Mouse (Mus musculus): Measurements from ENCODE around the gene Acpp. TPM values are rescaled to one million over a fixed set of nuclear protein-coding genes. Genes with fewer than 3 reads are reported as not detected.
"Not testable (repeated sequence)": the region's sequence is repeated elsewhere in the genome, so short reads cannot be mapped to it uniquely, and the experiment has no call there.

Gene Acpp
- 0.12 and 0.17 TPM in 2 replicates for polyA plus RNA-seq (2016; fragmentation: Nextera tagmentation; extraction: Ambion mirVana)

DNA sequence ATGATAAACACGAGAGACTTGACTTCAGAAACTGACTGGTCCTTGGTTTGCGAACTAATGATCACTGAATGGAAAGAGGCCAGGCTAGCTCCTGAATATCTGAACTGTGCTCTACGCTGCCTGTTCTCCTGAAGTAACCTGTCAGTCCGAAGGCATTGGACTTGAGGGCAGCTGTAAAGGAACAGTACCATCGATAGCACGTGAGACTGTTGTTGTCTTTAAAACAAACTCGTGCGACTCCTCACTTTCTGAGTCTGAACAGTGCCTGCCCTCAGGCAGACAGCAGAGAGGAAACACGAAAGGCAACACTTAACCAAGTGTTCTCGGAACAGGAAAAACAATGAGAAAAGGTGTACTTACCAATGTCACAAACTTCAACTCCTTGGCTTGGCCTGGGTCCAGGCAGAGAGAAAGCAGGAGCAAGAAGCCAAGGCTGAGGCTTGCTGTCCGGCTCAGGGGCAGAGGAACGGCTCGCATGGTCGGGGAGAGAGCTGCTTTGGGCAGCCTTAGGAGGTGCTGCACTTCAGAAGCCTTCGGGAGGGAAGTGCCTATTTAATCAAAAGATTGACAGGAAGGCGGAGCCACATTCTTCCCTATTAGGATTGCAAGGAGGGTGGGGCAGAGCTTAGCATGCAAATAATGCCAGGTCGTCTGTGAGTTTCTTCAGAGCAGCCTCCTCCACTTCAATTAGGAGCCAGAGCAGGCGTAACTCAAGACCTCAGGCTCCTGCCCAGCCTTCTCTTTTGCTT is at the start of gene Acpp:
TSS of gene Acpp (minus strand) at position 566 of the 749 bp plus-strand sequence.
- no peaks in the 10 kb centered on the region for H3K36me3 ChIP-seq
- no peaks in the 10 kb centered on the region for H3K9me3 ChIP-seq (replicated peaks)
- no peak within 1 kb of the TSS for H3K27ac ChIP-seq
- H3K4me3 ChIP-seq, result no peak within 1 kb of the TSS; the same call in 1 of the 2 replicates
- no peaks in the 10 kb centered on the region for H3K4me1 ChIP-seq
- peak within 1 kb of the TSS; percentile 44 for H3K4me2 ChIP-seq
- no peak within 1 kb of the TSS for H3K9ac ChIP-seq
- H3K27me3 ChIP-seq (replicated peaks), result no peaks in the 10 kb centered on the region; the same call in 1 of the 2 replicates
- WGBS (ENCODE audit: insufficient replicate concordance), result 18% methylated on average over 18 of the region's 18 CpGs
- ATAC-seq, result peak; percentile 51

DNA sequence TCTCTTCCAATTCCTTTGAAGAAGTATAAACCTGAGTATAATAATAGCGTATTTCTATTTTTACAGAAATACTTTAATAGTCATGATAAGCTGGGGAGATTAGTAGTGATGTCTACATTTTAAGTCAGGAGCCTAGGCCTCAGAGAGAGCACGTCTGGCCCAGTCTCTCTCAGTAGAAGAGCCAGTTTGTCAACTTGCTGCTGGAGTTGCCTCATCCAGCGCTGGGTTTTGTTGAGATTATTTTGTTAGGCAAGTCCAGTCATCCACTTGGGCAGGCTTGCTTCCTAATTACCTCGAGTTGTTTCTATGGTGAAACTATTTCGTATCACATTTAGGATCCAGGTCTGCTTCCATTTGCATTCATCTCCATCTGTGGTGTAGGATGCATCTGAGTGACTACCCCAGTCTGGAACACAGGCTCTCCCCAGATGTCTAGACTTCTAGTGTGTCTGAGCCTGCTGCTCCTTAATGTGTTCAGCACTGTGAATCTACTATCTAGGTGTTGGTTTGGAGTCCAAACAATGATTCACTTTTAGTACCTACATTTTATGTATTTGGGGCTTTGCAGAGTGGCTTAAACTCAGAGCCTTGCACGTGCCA is 45.1 kb upstream of the Acpp start:
- no peaks in the 10 kb centered on the region for H3K36me3 ChIP-seq
- no peaks in the 10 kb centered on the region for H3K27me3 ChIP-seq (replicated peaks)
- no peaks in the 10 kb centered on the region for H3K4me1 ChIP-seq
- no peak overlapping the region for H3K4me2 ChIP-seq
- no peak overlapping the region for H3K4me3 ChIP-seq
- no peak overlapping the region for H3K27ac ChIP-seq
- no peak overlapping the region for H3K9ac ChIP-seq
- ATAC-seq, result no peak
- 63% methylated on average over 6 of the region's 6 CpGs for WGBS (ENCODE audit: insufficient replicate concordance)
- H3K9me3 ChIP-seq (replicated peaks), result no peaks in the 10 kb centered on the region

DNA sequence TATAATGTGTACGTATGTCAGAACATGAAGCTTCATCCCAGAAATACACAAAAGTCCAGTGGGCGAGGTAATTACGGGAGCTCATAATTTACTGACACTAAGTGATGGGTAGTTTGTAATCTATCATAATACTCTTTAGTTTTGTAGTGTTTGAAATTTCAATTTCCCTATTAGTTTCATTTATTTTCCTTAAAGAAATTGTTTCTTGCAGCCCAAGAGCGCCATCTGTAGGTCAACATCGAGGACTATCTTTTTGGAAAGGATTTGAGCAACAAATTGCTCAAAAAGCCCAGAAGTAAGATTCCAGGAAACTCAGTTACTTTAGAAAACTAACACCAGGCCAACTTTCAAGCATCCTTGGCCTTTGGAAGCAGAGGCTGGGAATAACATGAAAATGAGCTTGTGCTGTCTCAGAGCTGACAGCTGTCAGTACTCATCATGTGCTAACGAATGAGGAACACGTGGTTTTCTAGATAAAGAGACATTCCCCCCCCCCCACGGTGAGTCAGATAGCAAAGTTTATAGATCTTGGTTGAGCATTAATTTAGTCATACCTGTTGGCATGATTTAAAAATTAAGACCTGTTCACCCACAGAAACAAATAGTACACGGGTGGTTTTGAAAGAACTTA is 42.1 kb upstream of the Acpp start:
- no peaks in the 10 kb centered on the region for H3K27me3 ChIP-seq (replicated peaks)
- ATAC-seq, result no peak
- H3K4me1 ChIP-seq, result no peaks in the 10 kb centered on the region
- H3K36me3 ChIP-seq, result no peaks in the 10 kb centered on the region
- no peaks in the 10 kb centered on the region for H3K9me3 ChIP-seq (replicated peaks)
- WGBS (ENCODE audit: insufficient replicate concordance), result 39% methylated on average over 9 of the region's 9 CpGs
- no peak overlapping the region for H3K4me3 ChIP-seq
- no peak overlapping the region for H3K4me2 ChIP-seq
- no peak overlapping the region for H3K27ac ChIP-seq
- no peak overlapping the region for H3K9ac ChIP-seq

DNA sequence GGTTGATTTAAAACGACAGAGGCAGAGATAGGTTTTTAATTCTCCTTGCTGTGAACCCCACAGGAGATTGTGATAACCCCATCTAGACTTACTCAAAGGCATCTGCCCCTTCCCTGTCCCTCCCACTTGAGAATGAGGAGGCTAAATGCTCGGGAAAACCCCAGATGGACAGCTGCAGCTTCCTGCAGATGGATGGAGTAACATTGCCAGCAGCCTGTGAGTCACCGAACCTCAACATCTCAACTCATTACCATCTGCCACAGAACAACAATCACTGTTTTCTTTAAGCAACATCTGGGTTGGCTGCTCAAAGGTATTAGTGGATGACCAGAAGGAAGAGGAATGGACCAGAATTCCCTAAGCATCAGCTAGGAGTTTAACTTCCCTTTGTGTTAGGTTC is 38.0 kb upstream of the Acpp start:
- no peaks in the 10 kb centered on the region for H3K9me3 ChIP-seq (replicated peaks)
- no peaks in the 10 kb centered on the region for H3K4me1 ChIP-seq
- no peaks in the 10 kb centered on the region for H3K27me3 ChIP-seq (replicated peaks)
- H3K36me3 ChIP-seq, result no peaks in the 10 kb centered on the region
- no peak overlapping the region for H3K4me2 ChIP-seq
- 25% methylated on average over 3 of the region's 3 CpGs for WGBS (ENCODE audit: insufficient replicate concordance)
- no peak for ATAC-seq
- no peak overlapping the region for H3K9ac ChIP-seq
- H3K4me3 ChIP-seq, result no peak overlapping the region
- no peak overlapping the region for H3K27ac ChIP-seq

DNA sequence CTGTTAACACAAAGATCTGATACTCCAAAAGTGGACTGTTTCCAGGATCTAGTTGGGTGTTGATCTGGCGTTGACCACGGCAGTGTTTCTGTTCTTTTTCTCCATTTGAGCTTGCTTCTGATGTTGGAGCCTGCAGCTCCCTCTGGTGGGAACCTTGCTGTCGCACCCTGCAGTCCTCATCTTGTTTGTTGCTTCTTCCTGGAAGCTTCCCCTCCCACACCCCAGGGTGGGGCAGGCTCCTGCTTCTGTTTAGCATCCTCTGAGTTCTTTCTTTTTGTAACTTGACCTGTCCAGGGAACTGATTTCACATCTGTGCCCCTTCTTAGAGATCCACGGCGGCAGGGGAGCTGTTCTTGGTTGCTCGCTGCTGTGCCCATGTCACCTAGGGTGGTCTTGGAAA is 35.7 kb upstream of the Acpp start:
- Histone ChIP-seq H3K36me3 (no peaks in the 10 kb centered on the region), H3K4me1 (no peaks in the 10 kb centered on the region), H3K4me3 (no peak overlapping the region), H3K27me3 (replicated peaks) (no peaks in the 10 kb centered on the region), H3K9me3 (replicated peaks) (no peaks in the 10 kb centered on the region), H3K4me2 (no peak overlapping the region), H3K27ac (no peak overlapping the region), H3K9ac (no peak overlapping the region)
- WGBS (ENCODE audit: insufficient replicate concordance), result 25% methylated on average over 6 of the region's 6 CpGs
- no peak for ATAC-seq

DNA sequence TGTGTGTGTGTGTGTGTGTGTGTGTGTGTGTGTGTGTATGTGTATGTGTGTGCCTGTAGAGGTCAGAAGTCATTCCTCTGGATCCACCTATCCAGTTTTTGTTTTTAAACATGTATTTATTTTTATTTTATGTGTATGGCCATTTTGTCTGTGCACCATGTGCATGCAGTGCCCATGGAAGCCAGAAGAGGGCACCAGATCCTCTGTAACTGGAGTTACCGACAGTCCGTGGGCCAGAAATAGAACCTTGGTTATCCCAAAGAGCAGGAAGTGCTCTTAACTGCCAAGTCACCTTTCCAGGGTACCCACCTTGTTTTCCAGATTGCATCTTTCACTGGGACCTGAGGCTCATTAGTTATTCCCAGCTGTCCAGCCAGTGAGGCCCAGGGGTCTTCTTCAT is 29.4 kb upstream of the Acpp start:
- whole genome bisulfite sequencing (ENCODE audit: insufficient replicate concordance), result 51% methylated on average over 2 of the region's 2 CpGs
- Histone ChIP-seq H3K9ac (no peak overlapping the region), H3K27ac (no peak overlapping the region), H3K27me3 (replicated peaks) (no peaks in the 10 kb centered on the region), H3K36me3 (no peaks in the 10 kb centered on the region), H3K9me3 (replicated peaks) (no peaks in the 10 kb centered on the region), H3K4me2 (no peak overlapping the region), H3K4me1 (no peaks in the 10 kb centered on the region), H3K4me3 (no peak overlapping the region)
- no peak for ATAC-seq

DNA sequence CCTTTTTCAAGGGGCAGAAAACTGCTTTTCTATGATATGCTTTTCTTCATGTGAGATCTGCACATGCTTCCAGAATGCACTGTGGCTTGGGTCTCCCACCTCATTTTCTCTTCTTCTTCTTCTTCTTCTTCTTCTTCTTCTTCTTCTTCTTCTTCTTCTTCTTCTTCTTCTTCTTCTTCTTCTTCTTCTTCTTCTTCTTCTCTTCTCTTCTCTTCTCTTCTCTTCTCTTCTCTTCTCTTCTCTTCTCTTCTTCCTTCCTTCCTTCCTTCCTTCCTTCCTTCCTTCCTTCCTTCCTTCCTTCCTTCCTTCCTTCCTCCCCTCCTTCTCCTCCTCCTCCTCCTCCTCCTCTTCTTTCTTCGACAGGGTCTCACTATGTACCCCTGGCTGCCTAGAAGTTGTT is 24.4 kb upstream of the Acpp start:
- not testable (repeated sequence) for H3K27ac ChIP-seq; H3K4me3 ChIP-seq; ATAC-seq; H3K27me3 ChIP-seq (replicated peaks); H3K9me3 ChIP-seq (replicated peaks); H3K9ac ChIP-seq; H3K36me3 ChIP-seq; H3K4me1 ChIP-seq; H3K4me2 ChIP-seq
- 47% methylated on average over 1 of the region's 1 CpGs for whole genome bisulfite sequencing (ENCODE audit: insufficient replicate concordance)

DNA sequence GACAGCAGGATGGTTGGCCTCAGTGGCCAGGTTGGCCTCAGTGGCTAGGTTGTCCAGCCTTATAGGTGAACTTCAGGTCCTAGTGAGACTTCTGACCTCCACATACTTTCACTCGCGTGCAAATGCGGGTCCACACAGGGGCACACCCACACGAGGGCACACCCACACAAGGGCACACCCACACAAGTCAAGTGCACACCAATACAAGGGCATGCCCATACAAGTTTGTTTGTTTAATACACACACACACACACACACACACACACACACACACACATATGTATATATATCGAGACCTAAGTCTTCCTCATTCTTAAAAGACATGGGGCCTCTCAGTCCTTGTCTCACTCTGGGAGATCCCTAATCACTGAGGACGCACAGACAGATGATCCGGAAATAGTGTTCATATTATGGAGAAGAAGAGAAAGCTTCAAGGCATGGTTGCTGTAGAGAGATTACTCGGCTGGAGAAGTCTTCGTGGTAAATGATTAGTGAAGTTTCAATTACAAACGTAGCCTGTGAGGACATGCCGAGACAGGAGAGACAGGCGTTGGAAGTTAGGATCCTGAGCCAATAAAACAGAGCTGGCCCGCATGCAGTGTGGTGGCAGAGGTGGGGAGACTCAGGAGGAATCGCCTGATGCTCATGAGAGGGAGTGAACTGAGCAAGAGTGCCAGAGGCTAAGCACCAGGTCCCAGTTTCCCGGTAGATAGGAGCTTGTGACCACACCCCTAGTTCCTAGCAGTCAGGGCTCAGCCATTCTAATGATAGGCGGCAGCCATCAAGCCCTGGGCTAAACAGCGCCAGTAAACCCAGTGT is 23.7 kb upstream of the Acpp start:
- H3K9ac ChIP-seq, result no peak overlapping the region
- H3K4me3 ChIP-seq, result no peak overlapping the region
- no peak overlapping the region for H3K27ac ChIP-seq
- WGBS (ENCODE audit: insufficient replicate concordance), result 66% methylated on average over 17 of the region's 17 CpGs
- no peak overlapping the region for H3K4me2 ChIP-seq
- ATAC-seq, result no peak
- no peaks in the 10 kb centered on the region for H3K9me3 ChIP-seq (replicated peaks)
- no peaks in the 10 kb centered on the region for H3K27me3 ChIP-seq (replicated peaks)
- no peaks in the 10 kb centered on the region for H3K4me1 ChIP-seq
- no peaks in the 10 kb centered on the region for H3K36me3 ChIP-seq

DNA sequence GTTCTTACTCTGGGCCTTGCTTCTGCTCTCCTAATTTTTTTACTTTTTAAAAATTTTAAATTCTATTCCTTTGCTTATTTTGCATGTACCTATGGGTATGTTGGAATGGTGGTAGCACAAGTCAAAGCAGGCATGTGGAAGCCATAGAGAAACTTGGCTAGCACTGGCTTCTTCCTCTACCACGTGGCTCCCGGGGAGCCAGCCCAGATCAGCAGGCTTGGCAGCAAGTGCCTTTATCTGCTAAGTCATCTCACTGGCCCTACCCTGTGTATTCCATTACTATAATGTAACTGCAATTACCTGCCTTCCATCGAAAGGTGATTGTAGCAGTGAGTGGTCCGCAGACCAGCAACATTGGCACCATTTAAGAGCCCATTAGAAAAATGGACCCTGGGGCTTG is 22.8 kb upstream of the Acpp start:
- H3K27ac ChIP-seq, result no peak overlapping the region
- H3K36me3 ChIP-seq, result no peaks in the 10 kb centered on the region
- no peak for ATAC-seq
- H3K4me1 ChIP-seq, result no peaks in the 10 kb centered on the region
- H3K9ac ChIP-seq, result no peak overlapping the region
- 64% methylated on average over 4 of the region's 4 CpGs for WGBS (ENCODE audit: insufficient replicate concordance)
- no peaks in the 10 kb centered on the region for H3K27me3 ChIP-seq (replicated peaks)
- no peaks in the 10 kb centered on the region for H3K9me3 ChIP-seq (replicated peaks)
- H3K4me3 ChIP-seq, result no peak overlapping the region
- no peak overlapping the region for H3K4me2 ChIP-seq

DNA sequence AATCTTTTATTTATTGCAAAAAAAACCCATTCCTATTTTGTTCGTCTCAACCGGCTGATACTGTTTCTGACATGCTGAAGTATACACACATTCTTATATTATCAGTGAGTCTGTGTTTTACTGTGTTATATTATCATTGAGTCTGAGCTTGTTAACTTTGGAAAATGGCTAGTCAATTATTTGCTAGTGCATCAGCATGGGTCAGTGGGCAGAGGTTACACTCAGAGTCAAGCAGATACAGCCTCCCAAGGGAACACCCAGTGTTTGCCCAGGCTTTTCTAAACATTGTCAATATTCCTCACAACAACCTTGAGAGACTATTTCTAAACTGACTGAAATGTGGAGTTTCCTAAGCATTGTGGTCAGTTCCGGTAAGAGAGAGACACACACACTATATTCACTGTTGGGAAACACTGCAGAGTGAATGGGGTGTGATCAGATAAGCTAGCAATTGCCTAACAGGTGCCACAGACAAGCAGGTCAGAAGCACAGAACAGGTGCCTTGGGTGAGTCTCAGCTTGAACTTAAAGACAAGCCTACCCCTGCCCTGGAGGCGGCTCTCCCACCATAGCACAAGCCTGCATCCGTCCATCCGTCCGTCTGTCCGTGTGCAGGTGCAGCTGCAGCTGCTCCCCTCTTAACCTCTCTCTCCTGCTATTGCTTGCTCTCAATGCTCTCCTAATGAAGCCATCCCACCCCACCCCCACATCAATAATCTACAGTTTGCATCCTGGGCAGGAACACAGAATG is 18.1 kb upstream of the Acpp start:
- ATAC-seq, result peak; percentile 37; the same call in 1 of the 2 replicates
- H3K4me2 ChIP-seq, result no peak overlapping the region; the same call in 1 of the 2 replicates

DNA sequence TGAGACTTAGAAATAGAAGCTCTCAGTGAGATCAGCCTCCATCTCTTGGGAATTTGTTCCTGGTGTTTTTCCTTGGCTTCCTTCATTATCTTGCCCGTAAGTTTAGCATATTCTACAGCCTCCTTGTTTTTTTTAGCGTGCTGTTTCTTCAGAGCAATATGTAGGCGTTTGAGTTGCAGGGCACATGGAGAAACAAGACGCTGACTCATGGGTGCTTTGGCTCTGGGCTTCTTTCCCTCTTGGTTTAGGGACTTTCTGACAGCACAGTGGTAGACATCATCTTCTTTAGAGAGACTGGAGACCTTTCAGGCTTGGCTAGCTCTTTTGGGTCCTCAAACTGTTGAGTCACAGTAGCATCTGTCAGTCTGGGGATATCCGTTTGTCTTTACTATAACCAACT is 6.6 kb upstream of the Acpp start:
- H3K4me1 ChIP-seq, result no peaks in the 10 kb centered on the region
- no peak for ATAC-seq

More for the DNA sequence above, 18.1 kb upstream of the Acpp start:
- Histone ChIP-seq H3K4me1 (no peaks in the 10 kb centered on the region), H3K36me3 (no peaks in the 10 kb centered on the region), H3K27ac (no peak overlapping the region), H3K4me3 (no peak overlapping the region), H3K9me3 (replicated peaks) (no peaks in the 10 kb centered on the region), H3K27me3 (replicated peaks) (no peaks in the 10 kb centered on the region), H3K9ac (no peak overlapping the region)
- 70% methylated on average over 8 of the region's 8 CpGs for WGBS (ENCODE audit: insufficient replicate concordance)

More for the DNA sequence above, 6.6 kb upstream of the Acpp start:
- no peaks in the 10 kb centered on the region for H3K27me3 ChIP-seq (replicated peaks)
- no peak overlapping the region for H3K4me3 ChIP-seq
- H3K4me2 ChIP-seq, result no peak overlapping the region
- H3K36me3 ChIP-seq, result no peaks in the 10 kb centered on the region
- no peaks in the 10 kb centered on the region for H3K9me3 ChIP-seq (replicated peaks)
- no peak overlapping the region for H3K27ac ChIP-seq
- WGBS (ENCODE audit: insufficient replicate concordance), result 64% methylated on average over 5 of the region's 5 CpGs
- H3K9ac ChIP-seq, result no peak overlapping the region
